Mouse (Mus musculus) c-Kit-negative CD71-positive TER-119-positive erythroid progenitor cells, embryonic 14.5 days (primary cell): ENCODE results near the gene Jmjd1c.

Experiments used
- DNase-seq: peaks from one replicate; pipeline ENCODE4 v3.0.0-alpha.2; 2013; ENCODE audit warnings: low read depth, low spot score

The Jmjd1c gene

DNA sequence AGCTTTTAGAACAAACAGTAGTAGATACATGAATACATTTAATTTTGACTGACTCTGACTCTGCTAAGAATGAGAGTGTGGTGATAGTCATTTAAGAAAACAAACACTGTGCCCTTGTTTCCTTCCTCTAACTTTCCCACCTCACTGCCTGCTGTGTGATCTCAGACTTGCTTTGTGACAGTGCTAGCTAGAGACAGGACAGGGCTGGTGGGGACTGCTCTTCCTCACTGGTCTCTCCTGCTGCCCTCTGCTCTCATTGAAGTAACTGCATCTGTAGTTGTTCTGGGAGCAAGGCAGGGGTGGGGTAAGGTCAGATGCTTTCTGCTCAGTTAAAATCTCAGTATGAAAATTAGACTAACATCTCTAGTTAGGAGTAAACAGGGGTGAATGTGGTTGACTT is 93.1 kb downstream of the Jmjd1c start:
- DNase-seq = no peak

GRCm38 (mm10) chr10:67190261-67190660 is 94.3 kb downstream of the Jmjd1c start:
- DNase-seq = no peak

DNA sequence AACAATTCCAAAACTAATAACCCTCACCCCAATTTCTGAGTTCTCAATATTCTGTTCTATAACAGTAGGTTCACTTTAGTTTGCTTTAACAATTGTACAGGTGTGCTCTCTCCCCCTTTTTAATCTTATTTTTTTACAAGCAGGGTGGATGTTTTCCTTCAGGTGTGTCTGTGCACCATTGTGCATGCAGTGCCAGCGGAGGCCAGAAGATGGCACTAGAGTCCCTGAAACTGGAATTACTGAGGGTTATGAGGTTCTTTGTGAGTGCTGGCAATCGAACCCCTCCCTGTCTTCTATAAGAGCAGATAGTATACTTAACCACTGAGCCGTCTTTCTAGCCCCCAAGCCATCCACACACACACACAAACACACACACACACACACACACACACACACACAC is 96.4 kb downstream of the Jmjd1c start:
- no peak for DNase-seq

- no peak for DNase-seq
Observed at GRCm38 (mm10) chr10:67193003-67193652, 97.2 kb downstream of the Jmjd1c start.

DNA sequence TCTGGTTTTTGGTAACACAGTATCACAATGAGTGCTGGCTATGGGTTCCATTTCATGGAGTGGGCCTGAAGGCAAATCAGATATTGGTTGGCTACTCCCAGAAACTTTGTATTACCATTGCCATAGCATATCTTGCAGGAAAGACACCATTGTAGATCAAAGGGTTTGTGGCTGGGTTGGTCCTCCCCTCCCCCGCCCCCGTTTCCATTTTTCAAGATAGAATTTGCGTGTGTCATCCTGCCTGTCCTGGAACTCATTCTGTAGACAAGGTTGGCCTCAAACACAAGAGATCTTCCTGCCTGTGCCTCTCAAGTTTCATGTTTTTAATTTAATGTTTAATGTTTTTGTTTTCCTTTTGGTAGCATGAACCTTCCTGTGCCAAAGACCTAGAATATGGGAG is 98.1 kb downstream of the Jmjd1c start:
- no peak for DNase-seq

GRCm38 (mm10) chr10:67195671-67196070 is 99.7 kb downstream of the Jmjd1c start:
- DNase-seq = no peak

DNA sequence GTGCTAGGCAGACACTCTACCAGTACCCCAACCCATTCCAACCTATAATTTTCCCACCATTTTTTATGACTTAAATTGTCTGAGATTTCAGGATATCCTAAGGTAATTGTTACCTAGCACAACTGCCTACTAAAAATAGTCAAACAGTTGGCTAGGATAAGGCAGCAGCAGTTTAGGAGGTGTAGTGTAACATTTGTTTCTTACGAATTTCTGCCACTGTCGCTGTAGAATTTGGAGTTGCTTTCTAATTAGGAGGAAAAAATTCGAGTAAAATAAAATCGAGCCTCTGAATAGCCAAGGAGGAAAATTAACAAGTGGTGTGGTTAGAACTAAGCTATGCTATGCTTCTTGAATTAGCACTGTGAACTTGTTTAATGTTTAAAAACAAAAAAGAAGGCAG is 101.3 kb downstream of the Jmjd1c start:
- DNase-seq = no peak

DNA sequence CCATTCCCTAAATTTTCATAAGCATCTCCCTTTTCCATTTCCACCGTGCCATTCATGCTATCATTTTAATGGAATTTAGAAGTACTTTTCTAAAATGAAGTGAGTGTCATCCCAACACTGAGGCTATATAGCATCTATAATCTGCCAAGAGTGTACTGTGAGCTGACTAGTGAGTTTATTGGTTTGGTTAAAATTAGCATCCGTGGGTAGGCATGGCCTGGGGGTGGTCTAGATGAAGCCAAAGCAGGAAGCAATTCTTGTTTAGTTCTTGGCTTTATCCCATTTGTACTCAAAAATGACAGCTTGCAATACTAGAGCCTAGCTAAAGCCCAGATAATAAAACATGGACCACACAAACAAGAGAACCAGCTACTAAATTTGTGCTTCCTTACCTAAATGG is 101.9 kb downstream of the Jmjd1c start:
- DNase-seq = no peak

GRCm38 (mm10) chr10:67201769-67202168 is 105.8 kb downstream of the Jmjd1c start:
- DNase-seq = no peak

DNA sequence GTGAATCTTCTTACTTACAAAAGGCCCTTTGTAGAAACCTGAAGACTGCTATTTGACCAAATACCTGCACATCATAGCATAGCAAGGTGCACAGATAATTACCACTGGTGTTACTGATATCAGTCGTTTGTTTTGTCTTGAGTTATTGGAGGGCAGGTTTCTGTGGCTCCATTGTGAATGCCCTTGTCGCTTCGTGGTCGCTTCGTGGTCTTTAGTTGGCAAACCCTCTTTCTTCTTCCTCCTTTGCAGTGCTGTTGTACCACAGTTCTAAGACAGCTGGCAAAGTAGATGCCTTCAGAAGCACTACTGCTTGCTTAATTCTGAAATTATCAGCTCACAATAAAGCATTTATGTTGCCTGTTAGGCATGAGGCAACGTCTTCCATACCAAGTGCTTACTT is 106.5 kb downstream of the Jmjd1c start:
- no peak for DNase-seq

- no peak for DNase-seq
Observed at GRCm38 (mm10) chr10:67204652-67205407, 108.9 kb downstream of the Jmjd1c start.

DNA sequence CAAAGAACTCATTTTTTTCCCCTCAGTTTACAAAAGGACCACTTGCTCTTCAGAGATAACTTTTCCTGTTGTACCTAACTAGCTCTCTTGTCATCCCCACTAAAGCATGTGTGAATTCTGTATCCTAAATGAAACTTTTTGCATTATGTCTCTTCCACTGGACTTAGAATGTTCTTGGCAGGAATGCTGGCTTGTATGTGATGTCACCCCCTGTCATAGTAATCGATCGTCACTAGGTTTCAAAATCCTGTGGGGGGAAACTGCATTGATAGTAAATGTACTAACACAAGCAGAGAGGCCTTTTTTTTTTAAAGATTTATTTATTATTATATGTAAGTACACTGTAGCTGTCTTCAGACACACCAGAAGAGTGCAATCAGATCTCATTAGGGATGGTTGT is 112.0 kb downstream of the Jmjd1c start:
- DNase-seq = no peak

DNA sequence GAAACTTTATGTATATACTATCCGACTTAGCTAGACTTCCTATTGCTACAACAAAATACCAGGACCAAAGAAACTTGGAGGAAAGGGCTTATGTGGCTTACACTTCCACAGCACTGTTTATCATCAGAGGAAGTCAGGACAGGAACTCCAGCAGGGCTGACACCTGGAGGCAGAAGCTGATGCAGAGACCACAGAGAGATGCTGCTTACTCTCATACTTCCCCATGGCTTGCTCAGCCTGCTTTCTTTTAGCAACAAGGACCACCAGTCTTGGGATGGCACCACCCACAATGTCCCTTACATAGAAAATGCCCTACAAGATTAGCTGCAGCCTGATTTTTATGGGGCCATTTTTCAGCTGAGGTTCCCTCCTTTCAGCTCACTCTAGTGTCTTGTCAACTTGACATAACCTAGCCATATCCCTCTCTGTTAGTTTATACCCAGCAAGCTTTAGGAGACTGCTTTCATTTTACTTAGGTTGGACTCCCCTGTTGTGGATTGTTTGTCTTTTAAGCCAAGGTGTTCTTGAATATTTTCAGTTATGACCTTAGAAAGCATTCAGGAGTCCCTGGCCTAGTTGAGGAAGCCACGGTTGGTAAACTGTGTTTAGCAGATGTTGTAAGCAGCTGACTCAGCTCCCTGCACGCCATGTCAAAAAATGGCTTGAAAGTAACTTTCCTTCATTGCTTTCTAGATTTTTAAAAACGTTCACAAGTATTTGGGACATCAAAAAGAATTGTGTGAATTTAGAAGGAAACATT is 114.2 kb downstream of the Jmjd1c start:
- no peak for DNase-seq

DNA sequence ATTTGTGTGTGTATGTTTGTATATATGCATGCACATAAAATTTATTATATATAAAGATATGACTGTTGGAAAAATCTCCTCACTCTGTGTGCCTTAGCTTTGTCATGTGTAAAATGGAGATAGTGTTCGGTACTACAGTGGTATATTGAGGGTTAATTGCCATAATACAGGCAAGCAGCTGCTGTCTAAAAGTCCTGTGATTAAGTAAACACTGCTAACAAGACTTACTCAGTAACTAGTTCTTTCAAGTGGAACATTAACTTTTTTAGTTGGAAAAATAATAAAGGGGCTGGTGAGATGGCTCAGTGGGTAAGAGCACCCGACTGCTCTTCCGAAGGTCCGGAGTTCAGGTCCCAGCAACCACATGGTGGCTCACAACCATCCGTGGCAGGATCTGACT is 116.1 kb downstream of the Jmjd1c start:
- no peak for DNase-seq

- DNase-seq = no peak
Observed at GRCm38 (mm10) chr10:67213720-67214119, 117.8 kb downstream of the Jmjd1c start.

DNA sequence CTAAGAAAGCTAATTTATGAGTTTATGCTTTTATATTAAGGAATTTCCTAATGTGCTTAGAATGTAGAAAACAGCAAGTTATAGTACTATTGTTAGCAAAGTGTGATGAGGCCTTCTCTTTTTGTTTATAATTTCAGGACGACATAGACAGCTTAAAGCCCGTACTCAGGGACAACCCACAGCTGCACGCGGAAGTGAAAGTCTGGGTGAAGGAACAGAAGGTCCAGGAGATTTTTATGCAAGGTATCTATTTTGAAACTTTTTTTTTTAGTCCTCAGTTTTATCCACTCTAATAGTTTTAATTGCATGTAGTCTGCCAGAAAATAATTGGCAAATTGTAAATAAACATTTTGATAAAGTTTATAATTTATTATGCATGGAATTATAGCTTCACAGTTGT is 119.2 kb downstream of the Jmjd1c start:
- DNase-seq = no peak

DNA sequence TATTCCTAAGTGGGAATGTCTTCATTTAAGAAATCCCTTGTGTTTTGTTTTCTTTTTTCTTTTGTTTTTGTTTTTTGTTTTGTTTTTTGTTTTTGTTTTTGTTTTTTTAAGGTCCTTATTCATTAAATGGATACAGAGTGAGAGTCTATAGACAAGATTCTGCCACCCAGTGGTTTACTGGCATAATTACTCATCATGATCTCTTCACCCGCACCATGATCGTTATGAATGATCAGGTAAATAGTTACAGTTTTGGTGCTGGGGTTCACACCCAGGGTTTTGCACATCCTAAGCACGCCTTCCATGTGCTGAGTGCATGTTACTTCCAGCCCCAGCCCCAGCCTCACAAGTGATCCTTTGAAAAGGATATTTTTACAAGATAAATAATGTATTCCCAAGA is 120.9 kb downstream of the Jmjd1c start:
- DNase-seq = no peak

GRCm38 (mm10) chr10:67218873-67219565 is 123.1 kb downstream of the Jmjd1c start:
- DNase-seq = no peak

DNA sequence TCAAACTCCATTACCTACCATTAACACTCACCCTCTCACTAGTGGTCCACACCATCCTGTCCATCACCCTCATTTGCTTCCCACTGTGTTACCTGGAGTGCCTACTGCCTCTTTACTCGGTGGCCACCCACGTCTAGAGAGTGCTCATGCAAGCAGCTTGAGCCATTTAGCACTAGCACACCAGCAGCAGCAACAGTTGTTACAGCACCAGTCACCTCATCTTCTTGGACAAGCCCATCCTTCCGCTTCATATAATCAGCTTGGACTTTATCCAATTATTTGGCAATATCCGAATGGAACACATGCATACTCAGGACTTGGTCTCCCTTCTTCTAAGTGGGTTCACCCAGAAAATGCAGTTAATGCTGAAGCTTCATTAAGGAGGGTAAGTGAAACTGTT is 124.3 kb downstream of the Jmjd1c start:
- DNase-seq = no peak

- no peak for DNase-seq
Observed at GRCm38 (mm10) chr10:67221284-67221683, 125.4 kb downstream of the Jmjd1c start.

GRCm38 (mm10) chr10:67223942-67224341 is 128.0 kb downstream of the Jmjd1c start:
- no peak for DNase-seq

DNA sequence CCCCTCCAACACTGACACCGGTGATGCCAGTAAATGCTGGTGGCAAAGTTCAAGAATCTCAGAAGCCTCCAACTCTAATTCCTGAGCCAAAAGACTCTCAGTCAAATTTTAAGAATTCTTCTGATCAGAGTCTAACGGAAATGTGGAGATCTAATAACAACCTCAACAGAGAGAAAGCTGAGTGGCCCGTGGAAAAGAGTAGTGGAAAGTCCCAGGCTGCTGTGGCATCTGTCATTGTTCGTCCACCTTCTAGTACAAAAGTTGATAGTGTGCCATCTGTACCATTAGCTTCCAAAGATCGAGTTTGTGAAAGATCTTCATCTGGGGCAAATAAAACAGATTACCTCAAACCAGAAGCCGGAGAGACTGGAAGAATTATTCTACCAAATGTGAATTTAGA is 129.6 kb downstream of the Jmjd1c start:
- DNase-seq = no peak
